Mouse (Mus musculus) heart, postnatal 0 days (tissue): ENCODE measurements around the gene Steap2.

ENCODE experiments used
- CTCF ChIP-seq: IDR thresholded peaks from 2 replicates; pipeline ENCODE4 v1.5.1; 2016; ENCODE audit warnings: antibody characterized with exemption, control low read depth, low read depth
- EP300 ChIP-seq: IDR thresholded peaks from 2 replicates; pipeline ENCODE4 v1.6.1; 2016; ENCODE audit warnings: antibody characterized with exemption, low read depth

DNA sequence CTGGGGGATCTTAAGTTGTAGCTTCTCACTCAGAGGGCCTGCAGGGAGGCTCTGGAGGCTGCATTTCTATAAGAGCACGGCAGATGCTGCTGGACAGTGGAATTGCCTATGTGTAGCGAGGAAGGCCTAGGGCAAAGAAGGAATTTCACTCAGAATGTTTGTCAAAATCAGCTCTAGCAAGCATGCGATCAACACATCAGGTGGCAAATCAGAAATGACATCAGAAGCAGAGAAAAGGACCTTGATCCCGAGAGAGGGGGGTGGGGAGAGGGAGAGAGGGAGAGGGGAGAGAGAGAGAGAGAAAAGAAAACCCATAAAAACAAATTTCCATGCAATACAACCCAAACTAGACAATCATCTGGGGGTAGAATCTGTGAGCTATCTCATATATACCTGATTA, 11.1 kb downstream of the Steap2 start:
- no peak for TF ChIP-seq CTCF
- TF ChIP-seq EP300, result no peak
